Mouse (Mus musculus): ENCODE results near the gene Actl6b.

Gene Actl6b

GRCm38 (mm10) chr5:137553411-137553837, at the start of gene Actl6b:
Actl6b (plus strand) TSS chr5:137553517.
- DNase-seq (ENCODE audit: low read depth, low spot score) = peak; percentile 61

- no peak for DNase-seq (ENCODE audit: low read depth, low spot score)
Measured at GRCm38 (mm10) chr5:137504041-137504440, 49.3 kb upstream of the Actl6b start.

GRCm38 (mm10) chr5:137510014-137510501, 43.3 kb upstream of the Actl6b start:
- peak; percentile 54 for DNase-seq (ENCODE audit: low read depth, low spot score)

- no peak for DNase-seq (ENCODE audit: low read depth, low spot score)
Measured at GRCm38 (mm10) chr5:137510573-137511390, 42.5 kb upstream of the Actl6b start.

- DNase-seq (ENCODE audit: low read depth, low spot score) = no peak
Measured at GRCm38 (mm10) chr5:137511706-137512105, 41.6 kb upstream of the Actl6b start.

GRCm38 (mm10) chr5:137512847-137513794, 40.2 kb upstream of the Actl6b start:
- no peak for DNase-seq (ENCODE audit: low read depth, low spot score)

GRCm38 (mm10) chr5:137513951-137514721, 39.2 kb upstream of the Actl6b start:
- no peak for DNase-seq (ENCODE audit: low read depth, low spot score)

- no peak for DNase-seq (ENCODE audit: low read depth, low spot score)
Measured at GRCm38 (mm10) chr5:137514811-137515210, 38.5 kb upstream of the Actl6b start.

- no peak for DNase-seq (ENCODE audit: low read depth, low spot score)
Measured at GRCm38 (mm10) chr5:137518436-137518835, 34.9 kb upstream of the Actl6b start, which contains the start of gene Gigyf1. Gigyf1 (plus strand) TSS chr5:137518548.

GRCm38 (mm10) chr5:137519691-137520550, 33.4 kb upstream of the Actl6b start:
- no peak for DNase-seq (ENCODE audit: low read depth, low spot score)

- DNase-seq (ENCODE audit: low read depth, low spot score) = no peak
Measured at GRCm38 (mm10) chr5:137521861-137522260, 31.5 kb upstream of the Actl6b start.

GRCm38 (mm10) chr5:137522711-137523110, 30.6 kb upstream of the Actl6b start:
- DNase-seq (ENCODE audit: low read depth, low spot score) = no peak

- no peak for DNase-seq (ENCODE audit: low read depth, low spot score)
Measured at GRCm38 (mm10) chr5:137523396-137524250, 29.7 kb upstream of the Actl6b start.

GRCm38 (mm10) chr5:137524251-137524515, 29.1 kb upstream of the Actl6b start:
- no peak for DNase-seq (ENCODE audit: low read depth, low spot score)

GRCm38 (mm10) chr5:137524671-137525070, 28.6 kb upstream of the Actl6b start:
- no peak for DNase-seq (ENCODE audit: low read depth, low spot score)

GRCm38 (mm10) chr5:137525511-137525910, 27.8 kb upstream of the Actl6b start:
- DNase-seq (ENCODE audit: low read depth, low spot score) = no peak

GRCm38 (mm10) chr5:137526192-137526936, 27.0 kb upstream of the Actl6b start:
- no peak for DNase-seq (ENCODE audit: low read depth, low spot score)

GRCm38 (mm10) chr5:137527413-137527812, 25.9 kb upstream of the Actl6b start:
- no peak for DNase-seq (ENCODE audit: low read depth, low spot score)

Measured in embryo, embryonic 11.5 days (tissue).